Mouse (Mus musculus) adrenal gland (tissue): ENCODE data around the gene Acot3.
"Not testable (repeated sequence)": the region's sequence is repeated elsewhere in the genome, so short reads cannot be mapped to it uniquely, and the experiment has no call there.

Experiments used
- intact Hi-C: fragments of 180-260 bp; cut with DNase I; formaldehyde crosslinking; loops from one replicate; pipeline ENCODE4 v1.15.1; 2025

Acot3 gene

GRCm38 (mm10) chr12:84100604-84101492 lies 48.9 kb downstream of the Acot3 start, which contains the start of gene Acot6:
Gene Acot6 (plus strand): TSS chr12:84100654.
- intact Hi-C loops, result not testable (repeated sequence)

- intact Hi-C loops, result no loop called here
Measured at GRCm38 (mm10) chr12:84101493-84101845, 49.5 kb downstream of the Acot3 start.

GRCm38 (mm10) chr12:84107012-84107411 lies 55.1 kb downstream of the Acot3 start:
- intact Hi-C loops, result no loop called here

GRCm38 (mm10) chr12:84107692-84108091 lies 55.7 kb downstream of the Acot3 start:
- intact Hi-C loops, result no loop called here

- intact Hi-C loops, result no loop called here
Measured at GRCm38 (mm10) chr12:84109924-84110323, 58.0 kb downstream of the Acot3 start.
